Mouse (Mus musculus) MEL (cell line): ENCODE measurements around the gene Cryba1. TPM values are rescaled to one million over a fixed set of nuclear protein-coding genes. Genes with fewer than 3 reads are reported as not detected.

Source experiments
- DNase-seq: peaks from one replicate; pipeline ENCODE4 v3.0.0; 2011; ENCODE audit warnings: low read depth, low spot score
- H3K27ac ChIP-seq: 2 replicates; pipeline ENCODE4 v1.5.1; 2012; ENCODE audit warnings: low read depth, mild to moderate bottlenecking, control low read depth, low read length, moderate library complexity; ENCODE audit not compliant: control insufficient read depth
- H3K27me3 ChIP-seq, 2 experiments: fragments of 150-350 bp in 1 of 2; sonication (generic) in 1 of 2; 2 replicates each; pipeline ENCODE4 v1.6.1; 2012; ENCODE audit warnings: low read length in 2 of 2, mild to moderate bottlenecking in 2 of 2, improper control_type of control experiment in 1 of 2, moderate library complexity in 1 of 2; ENCODE audit not compliant: insufficient read depth in 2 of 2, control insufficient read depth in 1 of 2
- H3K36me3 ChIP-seq, 2 experiments: 2 replicates each; pipeline ENCODE4 v1.6.1; 2012 to 2014; ENCODE audit warnings: low read length in 2 of 2, improper control_type of control experiment in 1 of 2, inconsistent platforms in 1 of 2, mild to moderate bottlenecking in 1 of 2; ENCODE audit not compliant: insufficient read depth in 2 of 2, control insufficient read depth in 1 of 2
- H3K4me1 ChIP-seq, 2 experiments: fragments of 150-350 bp in 1 of 2; sonication (generic) in 1 of 2; 2 replicates each; pipeline ENCODE4 v1.6.1; 2012; ENCODE audit warnings: low read length in 2 of 2, improper control_type of control experiment in 1 of 2, mild to moderate bottlenecking in 1 of 2; ENCODE audit not compliant: insufficient read depth in 2 of 2, control insufficient read depth in 1 of 2
- H3K4me3 ChIP-seq, 2 experiments: fragments of 150-350 bp in 1 of 2; sonication (generic) in 1 of 2; 2 replicates each; pipeline ENCODE4 v1.5.1; 2012; ENCODE audit warnings: low read depth in 2 of 2, low read length in 2 of 2, mild to moderate bottlenecking in 2 of 2, moderate library complexity in 2 of 2, control low read depth in 1 of 2, improper control_type of control experiment in 1 of 2; ENCODE audit not compliant: control insufficient read depth in 1 of 2, insufficient read depth in 1 of 2
- H3K79me2 ChIP-seq: 2 replicates; pipeline ENCODE4 v1.6.1; 2012; ENCODE audit warnings: mild to moderate bottlenecking, low read length, moderate library complexity; ENCODE audit not compliant: control insufficient read depth, poor library complexity, insufficient read depth
- H3K9ac ChIP-seq: 2 replicates; pipeline ENCODE4 v1.6.1; 2012; ENCODE audit warnings: low read depth, mild to moderate bottlenecking, control low read depth, low read length, moderate library complexity; ENCODE audit not compliant: control insufficient read depth, poor library complexity, severe bottlenecking
- H3K9me3 ChIP-seq: fragments of 150-350 bp; sonication (generic); replicated peaks from 2 replicates; pipeline ENCODE4 v1.6.1; 2012; ENCODE audit warnings: mild to moderate bottlenecking, low read length, improper control_type of control experiment, moderate library complexity; ENCODE audit not compliant: insufficient read depth
- CTCF ChIP-seq, 3 experiments: IDR thresholded peaks in 2 of 3; conservative IDR thresholded peaks in 1 of 3; 2 replicates each; pipeline ENCODE4 v1.5.1; 2011 to 2012; ENCODE audit warnings: low read length in 3 of 3, low read depth in 2 of 3, mild to moderate bottlenecking in 2 of 3, improper control_type of control experiment in 1 of 3, inconsistent platforms in 1 of 3, mixed read lengths in 1 of 3, moderate library complexity in 1 of 3; ENCODE audit not compliant: control insufficient read depth in 1 of 3, insufficient read depth in 1 of 3, poor library complexity in 1 of 3, severe bottlenecking in 1 of 3
- ELF1 ChIP-seq: IDR thresholded peaks from 2 replicates; pipeline ENCODE4 v1.6.1; 2014; ENCODE audit warnings: low read depth, mild to moderate bottlenecking, inconsistent platforms, low read length, improper control_type of control experiment, moderate library complexity
- EP300 ChIP-seq, 2 experiments: IDR thresholded peaks; 2 replicates each; pipeline ENCODE4 v1.6.1; 2011; ENCODE audit warnings: improper control_type of control experiment in 2 of 2, low read length in 2 of 2, low read depth in 1 of 2, mild to moderate bottlenecking in 1 of 2
- HCFC1 ChIP-seq: IDR thresholded peaks from 2 replicates; pipeline ENCODE4 v1.6.1; 2012; ENCODE audit warnings: low read depth, mild to moderate bottlenecking, inconsistent platforms, low read length, improper control_type of control experiment, moderate library complexity
- KAT2A ChIP-seq: conservative IDR thresholded peaks from 2 replicates; pipeline ENCODE4 v1.6.1; 2012; ENCODE audit warnings: low read depth, low read length, improper control_type of control experiment, inconsistent platforms
- MAFK ChIP-seq: IDR thresholded peaks from 2 replicates; pipeline ENCODE4 v1.6.1; 2011; ENCODE audit warnings: low read depth, mild to moderate bottlenecking, low read length, improper control_type of control experiment, borderline replicate concordance
- MXI1 ChIP-seq: IDR thresholded peaks from 2 replicates; pipeline ENCODE4 v1.6.1; 2011; ENCODE audit warnings: mild to moderate bottlenecking, low read depth, low read length, improper control_type of control experiment
- MYB ChIP-seq: IDR thresholded peaks from 2 replicates; pipeline ENCODE4 v1.6.1; 2011; ENCODE audit warnings: mild to moderate bottlenecking, low read depth, low read length, improper control_type of control experiment
- POLR2AphosphoS2 ChIP-seq: IDR thresholded peaks from 2 replicates; pipeline ENCODE4 v1.6.1; 2011; ENCODE audit warnings: low read length, improper control_type of control experiment
- RAD21 ChIP-seq: IDR thresholded peaks from 2 replicates; pipeline ENCODE4 v1.6.1; 2011; ENCODE audit warnings: mild to moderate bottlenecking, low read depth, low read length, improper control_type of control experiment
- RCOR1 ChIP-seq: IDR thresholded peaks from 2 replicates; pipeline ENCODE4 v1.6.1; 2012; ENCODE audit warnings: low read depth, mild to moderate bottlenecking, inconsistent platforms, low read length, improper control_type of control experiment
- SIN3A ChIP-seq: IDR thresholded peaks from 2 replicates; pipeline ENCODE4 v1.6.1; 2012; ENCODE audit warnings: low read length, improper control_type of control experiment, inconsistent platforms
- SMC3 ChIP-seq: IDR thresholded peaks from 2 replicates; pipeline ENCODE4 v1.6.1; 2011; ENCODE audit warnings: low read depth, low read length, improper control_type of control experiment
- TBP ChIP-seq: IDR thresholded peaks from 2 replicates; pipeline ENCODE4 v1.8.0; 2011; ENCODE audit warnings: low read depth, low read length, improper control_type of control experiment
- TCF12 ChIP-seq: IDR thresholded peaks from 2 replicates; pipeline ENCODE4 v1.6.1; 2014; ENCODE audit warnings: low read depth, mild to moderate bottlenecking, inconsistent platforms, low read length, improper control_type of control experiment, moderate library complexity
- ZC3H11A ChIP-seq: IDR thresholded peaks from 2 replicates; pipeline ENCODE4 v1.6.1; 2012; ENCODE audit warnings: low read depth, mild to moderate bottlenecking, inconsistent platforms, low read length, improper control_type of control experiment
- ZNF384 ChIP-seq: IDR thresholded peaks from 2 replicates; pipeline ENCODE4 v1.6.1; 2012; ENCODE audit warnings: low read depth, mild to moderate bottlenecking, inconsistent platforms, low read length, improper control_type of control experiment
- polyA plus RNA-seq, 2 experiments: library from polyadenylated mRNA; stranded (reverse) in 1 of 2; unstranded in 1 of 2; fragments of >175 nt in 1 of 2; fragments of >200 nt in 1 of 2; gene quantifications; 2 replicates each; pipeline versions ENCODE4 v1.2.1 to v1.2.4; 2012; ENCODE audit warnings: low replicate concordance in 2 of 2, low read depth in 1 of 2; ENCODE audit not compliant: insufficient read length in 2 of 2, insufficient read depth in 1 of 2, missing spikeins in 1 of 2
- total RNA-seq: library from RNA; depleted of rRNA; stranded (reverse); fragments of 300-350 nt; gene quantifications from 2 replicates; pipeline ENCODE4 v1.2.3, GENCODE M21; 2012

Gene Cryba1
- total and polyA plus RNA-seq, 3 experiments, result not detected

- Histone ChIP-seq H3K4me1 (0 out of 4 replicates have a peak, but pooled peaks cover 0 to 7% of the 10 kb centered on the region in 2 experiments), H3K9ac (no peak overlapping the region), H3K9me3 (no peaks in the 10 kb centered on the region), H3K27me3 (0 out of 4 replicates have a peak, but pooled peaks cover 0 to 2% of the 10 kb centered on the region in 2 experiments), H3K36me3 (no peaks in the 10 kb centered on the region), H3K4me3 (no peak overlapping the region), H3K27ac (no peak overlapping the region), H3K79me2 (no peaks in the 10 kb centered on the region)
- TF ChIP-seq TCF12, result no peak
- no peak for TF ChIP-seq TBP
- TF ChIP-seq MXI1, result no peak
- no peak for TF ChIP-seq RCOR1
- no peak for TF ChIP-seq SIN3A
- TF ChIP-seq EP300 (IDR thresholded peaks at IDR 0.05; ENCODE audit: low read depth in 1 of 2, low read length in 2 of 2), result no peak
- peak; percentile 52 for DNase-seq
Observed at GRCm38 (mm10) chr11:77746652-77747051, 21.6 kb upstream of the Cryba1 start.

- peak; percentile 49 for DNase-seq
- H3K9me3 ChIP-seq, result no peaks in the 10 kb centered on the region
- no peak overlapping the region for H3K4me3 ChIP-seq
- no peak overlapping the region for H3K9ac ChIP-seq
- H3K36me3 ChIP-seq, result no peaks in the 10 kb centered on the region
- no peaks in the 10 kb centered on the region for H3K79me2 ChIP-seq
- TF ChIP-seq SMC3 (peak; percentile 79), RAD21 (peak; percentile 53), ZC3H11A (peak; percentile 43), CTCF (IDR thresholded peaks at IDR 0.05 in 2 of 3, conservative IDR thresholded peaks at IDR 0.05 in 1 of 3; ENCODE audit: control insufficient read depth in 1 of 3, insufficient read depth in 1 of 3, low read depth in 2 of 3, low read length in 3 of 3, poor library complexity in 1 of 3, severe bottlenecking in 1 of 3) (peak; percentile 66 to 81 (median 80)), ELF1 (no peak)
- no peaks in the 10 kb centered on the region; a peak in 1 of 4 replicates for H3K27me3 ChIP-seq
- H3K27ac ChIP-seq, result no peak overlapping the region
- H3K4me1 ChIP-seq, result 0 out of 4 replicates have a peak, but pooled peaks cover 0 to 7% of the 10 kb centered on the region in 2 experiments
Observed at GRCm38 (mm10) chr11:77743966-77744365, 18.9 kb upstream of the Cryba1 start.

- no peaks in the 10 kb centered on the region for H3K79me2 ChIP-seq
- H3K9me3 ChIP-seq, result no peaks in the 10 kb centered on the region
- no peak overlapping the region for H3K9ac ChIP-seq
- no peak for DNase-seq
- H3K27me3 ChIP-seq, result peaks cover 1 to 2% of the 10 kb centered on the region in 2 experiments; a peak in 2 of 4 replicates
- TF ChIP-seq POLR2AphosphoS2, result no peak
- TF ChIP-seq MYB, result no peak
- no peak for TF ChIP-seq HCFC1
- TF ChIP-seq KAT2A, result no peak
- TF ChIP-seq MAFK, result no peak
- TF ChIP-seq SMC3, result no peak
- no peak for TF ChIP-seq ZNF384
- TF ChIP-seq, all 39 proteins: peak for 0
- Histone ChIP-seq H3K4me1 (no peaks in the 10 kb centered on the region), H3K27ac (no peak overlapping the region), H3K4me3 (no peak overlapping the region), H3K36me3 (no peaks in the 10 kb centered on the region)
Observed at GRCm38 (mm10) chr11:77738555-77738954, 13.5 kb upstream of the Cryba1 start.
